Mouse (Mus musculus) testis, postnatal 14 days (tissue): ENCODE measurements around the gene Cyp2c37.
"Not testable (repeated sequence)": the region's sequence is repeated elsewhere in the genome, so short reads cannot be mapped to it uniquely, and the experiment has no call there.

Experiments used
- DNase-seq: peaks from one replicate; pipeline ENCODE4 v3.0.0; 2021; ENCODE audit warnings: low spot score

Cyp2c37 gene

DNA sequence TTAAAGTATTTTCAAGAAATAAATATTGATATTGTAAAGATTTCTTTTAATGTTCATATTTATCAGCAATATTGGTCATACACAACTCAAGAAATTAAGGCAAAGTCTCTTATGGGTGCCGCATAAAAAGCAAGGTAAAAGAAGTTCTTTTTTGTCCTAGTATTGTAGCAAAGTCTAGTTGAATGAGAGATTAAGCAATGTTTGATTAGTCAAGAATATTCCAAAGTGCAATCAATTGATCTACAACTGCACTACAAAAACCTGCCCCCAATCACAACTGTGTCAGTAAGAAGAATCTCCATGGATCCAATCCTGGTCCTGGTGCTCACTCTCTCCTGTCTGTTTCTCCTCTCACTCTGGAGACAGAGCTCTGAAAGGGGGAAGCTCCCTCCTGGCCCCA is at the start of gene Cyp2c37:
Gene Cyp2c37 (plus strand): TSS at position 285 of the 400 bp plus-strand sequence.
- DNase-seq, result not testable (repeated sequence)

DNA sequence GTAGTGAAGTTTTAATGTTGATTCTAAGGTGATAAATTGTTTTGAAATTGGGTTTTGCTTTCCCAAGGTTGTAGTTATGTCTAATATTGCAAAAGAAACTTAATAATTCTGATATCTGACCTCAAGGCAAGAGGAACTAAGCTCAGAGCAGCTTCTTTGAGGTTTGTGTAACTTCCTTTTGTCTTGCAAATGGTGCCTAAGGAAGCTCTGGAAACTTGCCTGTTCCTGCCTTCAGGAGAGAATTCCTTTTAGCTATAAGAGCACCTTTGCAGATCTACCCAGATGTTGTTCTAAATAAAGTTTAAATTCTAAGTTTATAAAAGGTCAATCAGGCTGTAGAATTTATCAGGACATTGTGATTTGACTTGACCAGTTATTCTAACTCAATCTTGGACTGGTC is 31.4 kb upstream of the Cyp2c37 start:
- not testable (repeated sequence) for DNase-seq

- DNase-seq, result not testable (repeated sequence)
Observed at GRCm38 (mm10) chr19:39971096-39971495, 21.1 kb upstream of the Cyp2c37 start.

- no peak for DNase-seq
Observed at GRCm38 (mm10) chr19:39989471-39989870, 2.8 kb upstream of the Cyp2c37 start.
